Mouse (Mus musculus): ENCODE measurements around the gene Elf1. TPM values are rescaled to one million over a fixed set of nuclear protein-coding genes. Genes with fewer than 3 reads are reported as not detected.

Elf1 gene
- polyA plus RNA-seq, 1 experiment from 2014 or later: 3.3 TPM

DNA sequence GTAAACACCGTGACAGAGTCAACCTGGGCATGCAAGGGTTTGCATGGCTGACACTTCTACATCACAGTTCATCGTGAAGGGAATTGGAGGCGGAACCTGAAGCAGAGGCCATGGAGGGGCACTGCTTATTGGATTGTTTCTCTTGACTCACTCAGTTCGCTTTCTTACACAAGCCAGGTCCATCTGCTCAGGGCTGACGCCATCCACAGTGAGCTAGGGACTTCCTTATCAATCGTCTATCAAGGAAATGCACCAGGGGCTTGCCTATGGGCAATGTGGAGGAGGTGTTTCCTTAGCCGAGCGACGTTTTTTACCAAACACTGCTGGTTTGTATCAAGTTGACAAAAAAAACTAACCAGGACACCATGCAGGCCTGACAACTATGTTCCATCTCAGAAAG is 18.3 kb downstream of the Elf1 start:
- H3K9ac ChIP-seq (replicated peaks): no peak overlapping the region
- H3K27me3 ChIP-seq: no peaks in the 10 kb centered on the region
- H3K4me1 ChIP-seq: no peaks in the 10 kb centered on the region
- H3K36me3 ChIP-seq: no peaks in the 10 kb centered on the region
- H3K27ac ChIP-seq (replicated peaks): no peak overlapping the region
- 88% methylated on average over 9 of the region's 9 CpGs for WGBS
- H3K9me3 ChIP-seq: no peaks in the 10 kb centered on the region
- no peak for ATAC-seq (replicated peaks)
- H3K4me2 ChIP-seq (replicated peaks): no peak overlapping the region
- no peak overlapping the region for H3K4me3 ChIP-seq

DNA sequence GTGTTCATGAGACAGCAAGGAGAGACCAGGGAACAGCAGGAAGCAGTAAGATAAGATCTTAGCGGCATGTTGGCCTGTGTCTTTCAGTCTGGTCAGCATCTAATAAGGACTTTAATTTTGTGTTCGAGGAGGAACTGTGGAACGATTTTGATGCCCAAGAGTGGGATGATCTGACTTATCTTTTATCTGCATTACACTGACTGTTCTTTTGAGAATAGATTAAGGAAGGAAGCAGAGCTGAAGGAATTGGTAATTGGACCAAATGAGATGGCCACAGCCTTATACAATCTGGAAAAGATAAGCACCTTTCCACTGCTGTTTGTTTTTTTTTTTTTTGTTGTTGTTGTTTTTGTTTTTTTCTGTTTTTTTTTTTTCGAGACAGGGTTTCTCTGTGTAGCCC is 19.8 kb downstream of the Elf1 start:
- H3K27me3 ChIP-seq: no peaks in the 10 kb centered on the region
- ATAC-seq (replicated peaks): no peak
- H3K9me3 ChIP-seq: no peaks in the 10 kb centered on the region
- no peaks in the 10 kb centered on the region for H3K4me1 ChIP-seq
- no peak overlapping the region for H3K9ac ChIP-seq (replicated peaks)
- WGBS: 85% methylated on average over 4 of the region's 4 CpGs
- H3K27ac ChIP-seq (replicated peaks): no peak overlapping the region
- no peaks in the 10 kb centered on the region for H3K36me3 ChIP-seq
- H3K4me3 ChIP-seq: no peak overlapping the region
- no peak overlapping the region for H3K4me2 ChIP-seq (replicated peaks)

- H3K36me3 ChIP-seq: no peaks in the 10 kb centered on the region
- H3K27me3 ChIP-seq: no peaks in the 10 kb centered on the region
- no peak overlapping the region for H3K9ac ChIP-seq (replicated peaks)
- H3K4me1 ChIP-seq: no peaks in the 10 kb centered on the region
- no peak overlapping the region for H3K4me2 ChIP-seq (replicated peaks)
- WGBS: 54% methylated on average over 5 of the region's 5 CpGs
- H3K4me3 ChIP-seq: no peak overlapping the region
- no peaks in the 10 kb centered on the region for H3K9me3 ChIP-seq
- ATAC-seq (replicated peaks): no peak
- H3K27ac ChIP-seq (replicated peaks): no peak overlapping the region
These were observed 22.5 kb downstream of the Elf1 start for GRCm38 (mm10) chr14:79503371-79504075.

GRCm38 (mm10) chr14:79504246-79505006 is 23.4 kb downstream of the Elf1 start:
- no peak for ATAC-seq (replicated peaks)
- Histone ChIP-seq H3K9ac (replicated peaks) (no peak overlapping the region), H3K4me2 (replicated peaks) (no peak overlapping the region), H3K4me3 (no peak overlapping the region), H3K27me3 (no peaks in the 10 kb centered on the region), H3K36me3 (no peaks in the 10 kb centered on the region), H3K4me1 (no peaks in the 10 kb centered on the region), H3K9me3 (no peaks in the 10 kb centered on the region), H3K27ac (replicated peaks) (no peak overlapping the region)
- WGBS: 96% methylated on average over 7 of the region's 7 CpGs

GRCm38 (mm10) chr14:79506207-79506606 is 25.2 kb downstream of the Elf1 start:
- no peak overlapping the region for H3K27ac ChIP-seq (replicated peaks)
- 77% methylated on average over 9 of the region's 9 CpGs for WGBS
- H3K9me3 ChIP-seq: no peaks in the 10 kb centered on the region
- H3K4me2 ChIP-seq (replicated peaks): no peak overlapping the region
- no peaks in the 10 kb centered on the region for H3K27me3 ChIP-seq
- ATAC-seq (replicated peaks): no peak
- no peaks in the 10 kb centered on the region for H3K4me1 ChIP-seq
- H3K4me3 ChIP-seq: no peak overlapping the region
- H3K36me3 ChIP-seq: no peaks in the 10 kb centered on the region
- no peak overlapping the region for H3K9ac ChIP-seq (replicated peaks)

- no peaks in the 10 kb centered on the region for H3K9me3 ChIP-seq
- 47% methylated on average over 1 of the region's 1 CpGs for WGBS
- H3K27me3 ChIP-seq: no peaks in the 10 kb centered on the region
- ATAC-seq (replicated peaks): no peak
- H3K27ac ChIP-seq (replicated peaks): no peak overlapping the region
- H3K4me3 ChIP-seq: no peak overlapping the region
- H3K4me2 ChIP-seq (replicated peaks): no peak overlapping the region
- H3K36me3 ChIP-seq: no peaks in the 10 kb centered on the region
- no peaks in the 10 kb centered on the region for H3K4me1 ChIP-seq
- H3K9ac ChIP-seq (replicated peaks): no peak overlapping the region
These were observed 26.9 kb downstream of the Elf1 start for GRCm38 (mm10) chr14:79507846-79508245.

- Histone ChIP-seq H3K27ac (replicated peaks) (no peak overlapping the region), H3K4me3 (no peak overlapping the region), H3K4me1 (no peaks in the 10 kb centered on the region), H3K36me3 (no peaks in the 10 kb centered on the region), H3K4me2 (replicated peaks) (no peak overlapping the region), H3K9me3 (no peaks in the 10 kb centered on the region), H3K9ac (replicated peaks) (no peak overlapping the region), H3K27me3 (no peaks in the 10 kb centered on the region)
- ATAC-seq (replicated peaks): no peak
- WGBS: 87% methylated on average over 9 of the region's 9 CpGs
These were observed 27.8 kb downstream of the Elf1 start for GRCm38 (mm10) chr14:79508662-79509305.

DNA sequence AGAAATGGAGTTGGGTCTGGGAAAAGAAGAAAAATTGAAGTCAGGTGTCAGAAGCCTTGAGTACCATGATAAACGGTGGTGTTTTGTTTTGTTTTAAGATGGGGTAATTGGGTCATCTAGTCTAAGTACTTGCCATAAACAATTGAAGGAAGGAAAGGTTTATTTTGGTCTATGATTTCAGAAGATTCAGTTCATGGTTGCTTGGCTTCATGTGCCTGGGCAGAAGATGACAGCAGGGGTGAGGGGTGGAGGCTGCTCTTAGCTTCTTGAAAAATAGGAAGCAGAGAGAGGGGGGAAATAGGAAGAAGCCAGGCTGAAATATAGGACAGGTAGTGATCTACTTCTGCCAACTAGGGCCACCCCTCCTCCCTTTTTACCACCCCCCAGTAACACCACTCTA is 30.5 kb downstream of the Elf1 start:
- no peaks in the 10 kb centered on the region for H3K4me1 ChIP-seq
- 79% methylated on average over 1 of the region's 1 CpGs for WGBS
- no peaks in the 10 kb centered on the region for H3K27me3 ChIP-seq

DNA sequence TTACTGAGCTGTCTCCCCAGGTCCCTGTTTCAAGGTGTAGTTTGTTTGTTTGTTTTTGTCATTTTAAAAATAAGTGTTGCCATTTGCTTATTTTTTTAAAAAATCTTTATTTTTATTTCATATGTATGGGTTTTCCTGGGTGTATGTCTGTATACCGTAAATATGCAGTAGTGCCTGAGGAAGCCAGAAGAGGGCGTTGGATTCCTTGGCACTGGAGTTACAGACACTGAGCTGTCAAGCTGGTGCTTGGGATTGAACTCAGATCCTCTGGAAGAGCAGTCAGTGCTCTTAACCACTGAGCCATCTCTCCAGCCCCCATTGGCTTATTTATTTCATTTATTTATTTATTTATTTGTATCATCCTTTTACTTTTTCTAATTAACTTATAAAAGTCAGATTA is 33.0 kb downstream of the Elf1 start:
- Histone ChIP-seq H3K9me3 (no peaks in the 10 kb centered on the region), H3K36me3 (no peaks in the 10 kb centered on the region), H3K4me1 (no peaks in the 10 kb centered on the region), H3K4me3 (no peak overlapping the region), H3K27me3 (no peaks in the 10 kb centered on the region), H3K4me2 (replicated peaks) (no peak overlapping the region), H3K9ac (replicated peaks) (no peak overlapping the region), H3K27ac (replicated peaks) (no peak overlapping the region)
- 81% methylated on average over 2 of the region's 2 CpGs for WGBS
- no peak for ATAC-seq (replicated peaks)

More for the DNA sequence above, 30.5 kb downstream of the Elf1 start:
- ATAC-seq (replicated peaks): no peak
- Histone ChIP-seq H3K4me3 (no peak overlapping the region), H3K36me3 (no peaks in the 10 kb centered on the region), H3K4me2 (replicated peaks) (no peak overlapping the region), H3K27ac (replicated peaks) (no peak overlapping the region), H3K9me3 (no peaks in the 10 kb centered on the region), H3K9ac (replicated peaks) (no peak overlapping the region)

DNA sequence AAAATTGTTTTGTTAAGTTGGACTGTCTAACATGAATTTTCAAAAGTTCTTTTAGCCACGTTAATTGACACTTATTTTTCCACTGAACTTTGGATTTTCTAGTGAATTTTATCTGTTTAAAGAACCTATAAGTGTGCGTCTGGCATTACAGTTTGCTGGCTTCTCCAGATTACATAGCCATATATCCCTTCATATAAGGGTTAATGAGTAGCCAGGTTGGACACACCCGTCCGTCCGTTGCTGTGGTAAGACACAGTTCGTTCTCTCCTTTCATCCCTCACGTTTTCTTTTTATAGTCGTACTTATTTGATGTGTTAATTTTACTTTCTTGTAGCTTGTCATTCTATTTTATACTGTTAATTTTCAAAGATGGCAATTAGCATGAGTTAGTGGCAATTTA is 34.1 kb downstream of the Elf1 start:
- 75% methylated on average over 8 of the region's 8 CpGs for WGBS
- Histone ChIP-seq H3K27ac (replicated peaks) (no peak overlapping the region), H3K4me1 (no peaks in the 10 kb centered on the region), H3K36me3 (no peaks in the 10 kb centered on the region), H3K9ac (replicated peaks) (no peak overlapping the region), H3K9me3 (no peaks in the 10 kb centered on the region), H3K4me3 (no peak overlapping the region), H3K4me2 (replicated peaks) (no peak overlapping the region), H3K27me3 (no peaks in the 10 kb centered on the region)
- no peak for ATAC-seq (replicated peaks)

GRCm38 (mm10) chr14:79515511-79516242 is 34.7 kb downstream of the Elf1 start:
- Histone ChIP-seq H3K4me3 (no peak overlapping the region), H3K4me1 (no peaks in the 10 kb centered on the region), H3K9ac (replicated peaks) (no peak overlapping the region), H3K27ac (replicated peaks) (no peak overlapping the region), H3K9me3 (no peaks in the 10 kb centered on the region), H3K36me3 (no peaks in the 10 kb centered on the region), H3K4me2 (replicated peaks) (no peak overlapping the region), H3K27me3 (no peaks in the 10 kb centered on the region)
- WGBS: 77% methylated on average over 8 of the region's 8 CpGs
- ATAC-seq (replicated peaks): no peak

DNA sequence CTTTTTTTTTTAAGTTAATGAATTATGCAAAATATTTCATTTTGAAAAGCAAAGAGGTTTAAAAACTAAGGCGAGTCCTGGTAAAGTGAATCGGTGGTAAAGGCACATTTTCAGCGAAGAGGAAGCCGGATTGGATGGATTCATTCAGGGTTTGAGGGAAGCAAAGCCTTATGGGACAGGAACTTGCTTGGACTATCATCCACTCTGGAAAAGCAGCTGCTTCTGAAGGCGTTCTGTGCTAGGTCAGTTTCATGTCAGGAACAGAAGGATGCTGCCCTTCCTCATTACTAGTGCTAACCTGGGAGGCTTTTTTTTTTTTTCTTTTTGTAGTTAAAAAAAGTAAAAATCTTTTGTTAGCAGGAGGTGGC is 35.2 kb downstream of the Elf1 start:
- Histone ChIP-seq H3K9me3 (no peaks in the 10 kb centered on the region), H3K4me3 (no peak overlapping the region), H3K27me3 (no peaks in the 10 kb centered on the region), H3K36me3 (no peaks in the 10 kb centered on the region), H3K4me1 (no peaks in the 10 kb centered on the region), H3K4me2 (replicated peaks) (no peak overlapping the region), H3K27ac (replicated peaks) (no peak overlapping the region), H3K9ac (replicated peaks) (no peak overlapping the region)
- no peak for ATAC-seq (replicated peaks)
- WGBS: 70% methylated on average over 5 of the region's 5 CpGs
